Mouse (Mus musculus) MEL (cell line): ENCODE results near the gene Ttll6. TPM values are rescaled to one million over a fixed set of nuclear protein-coding genes. Genes with fewer than 3 reads are reported as not detected.

Experiments used
- DNase-seq: peaks from one replicate; pipeline ENCODE4 v3.0.0; 2011; ENCODE audit warnings: low read depth, low spot score
- H3K27ac ChIP-seq: 2 replicates; pipeline ENCODE4 v1.5.1; 2012; ENCODE audit warnings: low read depth, mild to moderate bottlenecking, control low read depth, low read length, moderate library complexity; ENCODE audit not compliant: control insufficient read depth
- H3K27me3 ChIP-seq, 2 experiments: fragments of 150-350 bp in 1 of 2; sonication (generic) in 1 of 2; 2 replicates each; pipeline ENCODE4 v1.6.1; 2012; ENCODE audit warnings: low read length in 2 of 2, mild to moderate bottlenecking in 2 of 2, improper control_type of control experiment in 1 of 2, moderate library complexity in 1 of 2; ENCODE audit not compliant: insufficient read depth in 2 of 2, control insufficient read depth in 1 of 2
- H3K36me3 ChIP-seq, 2 experiments: 2 replicates each; pipeline ENCODE4 v1.6.1; 2012 to 2014; ENCODE audit warnings: low read length in 2 of 2, improper control_type of control experiment in 1 of 2, inconsistent platforms in 1 of 2, mild to moderate bottlenecking in 1 of 2; ENCODE audit not compliant: insufficient read depth in 2 of 2, control insufficient read depth in 1 of 2
- H3K4me1 ChIP-seq, 2 experiments: fragments of 150-350 bp in 1 of 2; sonication (generic) in 1 of 2; 2 replicates each; pipeline ENCODE4 v1.6.1; 2012; ENCODE audit warnings: low read length in 2 of 2, improper control_type of control experiment in 1 of 2, mild to moderate bottlenecking in 1 of 2; ENCODE audit not compliant: insufficient read depth in 2 of 2, control insufficient read depth in 1 of 2
- H3K4me3 ChIP-seq, 2 experiments: fragments of 150-350 bp in 1 of 2; sonication (generic) in 1 of 2; 2 replicates each; pipeline ENCODE4 v1.5.1; 2012; ENCODE audit warnings: low read depth in 2 of 2, low read length in 2 of 2, mild to moderate bottlenecking in 2 of 2, moderate library complexity in 2 of 2, control low read depth in 1 of 2, improper control_type of control experiment in 1 of 2; ENCODE audit not compliant: control insufficient read depth in 1 of 2, insufficient read depth in 1 of 2
- H3K79me2 ChIP-seq: 2 replicates; pipeline ENCODE4 v1.6.1; 2012; ENCODE audit warnings: mild to moderate bottlenecking, low read length, moderate library complexity; ENCODE audit not compliant: control insufficient read depth, poor library complexity, insufficient read depth
- H3K9ac ChIP-seq: 2 replicates; pipeline ENCODE4 v1.6.1; 2012; ENCODE audit warnings: low read depth, mild to moderate bottlenecking, control low read depth, low read length, moderate library complexity; ENCODE audit not compliant: control insufficient read depth, poor library complexity, severe bottlenecking
- H3K9me3 ChIP-seq: fragments of 150-350 bp; sonication (generic); replicated peaks from 2 replicates; pipeline ENCODE4 v1.6.1; 2012; ENCODE audit warnings: mild to moderate bottlenecking, low read length, improper control_type of control experiment, moderate library complexity; ENCODE audit not compliant: insufficient read depth
- CHD2 ChIP-seq: IDR thresholded peaks from 2 replicates; pipeline ENCODE4 v1.6.1; 2011; ENCODE audit warnings: low read length, improper control_type of control experiment
- CTCF ChIP-seq, 3 experiments: IDR thresholded peaks in 2 of 3; conservative IDR thresholded peaks in 1 of 3; 2 replicates each; pipeline ENCODE4 v1.5.1; 2011 to 2012; ENCODE audit warnings: low read length in 3 of 3, low read depth in 2 of 3, mild to moderate bottlenecking in 2 of 3, improper control_type of control experiment in 1 of 3, inconsistent platforms in 1 of 3, mixed read lengths in 1 of 3, moderate library complexity in 1 of 3; ENCODE audit not compliant: control insufficient read depth in 1 of 3, insufficient read depth in 1 of 3, poor library complexity in 1 of 3, severe bottlenecking in 1 of 3
- GABPA ChIP-seq: IDR thresholded peaks from 2 replicates; pipeline ENCODE4 v1.6.1; 2012; ENCODE audit warnings: low read depth, mild to moderate bottlenecking, inconsistent platforms, low read length, improper control_type of control experiment, moderate library complexity
- GATA1 ChIP-seq: IDR thresholded peaks from 2 replicates; pipeline ENCODE4 v1.6.1; 2011; ENCODE audit warnings: low read depth, low read length, improper control_type of control experiment
- MAX ChIP-seq: IDR thresholded peaks from 2 replicates; pipeline ENCODE4 v1.6.1; 2011; ENCODE audit warnings: low read length, improper control_type of control experiment
- MAZ ChIP-seq: IDR thresholded peaks from 2 replicates; pipeline ENCODE4 v1.6.1; 2012; ENCODE audit warnings: low read depth, mild to moderate bottlenecking, inconsistent platforms, low read length, improper control_type of control experiment
- MXI1 ChIP-seq: IDR thresholded peaks from 2 replicates; pipeline ENCODE4 v1.6.1; 2011; ENCODE audit warnings: mild to moderate bottlenecking, low read depth, low read length, improper control_type of control experiment
- NELFE ChIP-seq: IDR thresholded peaks from 2 replicates; pipeline ENCODE4 v1.6.1; 2011; ENCODE audit warnings: low read depth, low read length, improper control_type of control experiment
- NRF1 ChIP-seq: IDR thresholded peaks from 2 replicates; pipeline ENCODE4 v1.6.1; 2014; ENCODE audit warnings: low read depth, mild to moderate bottlenecking, inconsistent platforms, low read length, improper control_type of control experiment, moderate library complexity; ENCODE audit not compliant: poor library complexity, insufficient read depth, severe bottlenecking
- SIN3A ChIP-seq: IDR thresholded peaks from 2 replicates; pipeline ENCODE4 v1.6.1; 2012; ENCODE audit warnings: low read length, improper control_type of control experiment, inconsistent platforms
- SMC3 ChIP-seq: IDR thresholded peaks from 2 replicates; pipeline ENCODE4 v1.6.1; 2011; ENCODE audit warnings: low read depth, low read length, improper control_type of control experiment
- TBP ChIP-seq: IDR thresholded peaks from 2 replicates; pipeline ENCODE4 v1.8.0; 2011; ENCODE audit warnings: low read depth, low read length, improper control_type of control experiment
- TCF12 ChIP-seq: IDR thresholded peaks from 2 replicates; pipeline ENCODE4 v1.6.1; 2014; ENCODE audit warnings: low read depth, mild to moderate bottlenecking, inconsistent platforms, low read length, improper control_type of control experiment, moderate library complexity
- UBTF ChIP-seq: IDR thresholded peaks from 2 replicates; pipeline ENCODE4 v1.6.1; 2012; ENCODE audit warnings: low read depth, mild to moderate bottlenecking, inconsistent platforms, low read length, improper control_type of control experiment, moderate library complexity, borderline replicate concordance; ENCODE audit not compliant: insufficient read depth
- USF1 ChIP-seq: IDR thresholded peaks from 2 replicates; pipeline ENCODE4 v1.6.1; 2014; ENCODE audit warnings: low read depth, mild to moderate bottlenecking, inconsistent platforms, low read length, improper control_type of control experiment, moderate library complexity
- USF2 ChIP-seq, 2 experiments: IDR thresholded peaks; 2 replicates each; pipeline ENCODE4 v1.6.1; 2011 to 2012; ENCODE audit warnings: improper control_type of control experiment in 2 of 2, low read length in 2 of 2, borderline replicate concordance in 1 of 2, inconsistent platforms in 1 of 2, low read depth in 1 of 2, mild to moderate bottlenecking in 1 of 2; ENCODE audit not compliant: insufficient read depth in 1 of 2
- ZC3H11A ChIP-seq: IDR thresholded peaks from 2 replicates; pipeline ENCODE4 v1.6.1; 2012; ENCODE audit warnings: low read depth, mild to moderate bottlenecking, inconsistent platforms, low read length, improper control_type of control experiment
- ZKSCAN1 ChIP-seq: IDR thresholded peaks from 2 replicates; pipeline ENCODE4 v1.6.1; 2012; ENCODE audit warnings: low read depth, mild to moderate bottlenecking, inconsistent platforms, low read length, improper control_type of control experiment, moderate library complexity
- ZMIZ1 ChIP-seq: IDR thresholded peaks from 2 replicates; pipeline ENCODE4 v1.6.1; 2012; ENCODE audit warnings: low read depth, mild to moderate bottlenecking, inconsistent platforms, low read length, improper control_type of control experiment, moderate library complexity
- polyA plus RNA-seq, 2 experiments: library from polyadenylated mRNA; stranded (reverse) in 1 of 2; unstranded in 1 of 2; fragments of >175 nt in 1 of 2; fragments of >200 nt in 1 of 2; gene quantifications; 2 replicates each; pipeline versions ENCODE4 v1.2.1 to v1.2.4; 2012; ENCODE audit warnings: low replicate concordance in 2 of 2, low read depth in 1 of 2; ENCODE audit not compliant: insufficient read length in 2 of 2, insufficient read depth in 1 of 2, missing spikeins in 1 of 2
- total RNA-seq: library from RNA; depleted of rRNA; stranded (reverse); fragments of 300-350 nt; gene quantifications from 2 replicates; pipeline ENCODE4 v1.2.3, GENCODE M21; 2012

The Ttll6 gene
- total and polyA plus RNA-seq, 3 experiments = 0.03 TPM; not detected in 2

DNA sequence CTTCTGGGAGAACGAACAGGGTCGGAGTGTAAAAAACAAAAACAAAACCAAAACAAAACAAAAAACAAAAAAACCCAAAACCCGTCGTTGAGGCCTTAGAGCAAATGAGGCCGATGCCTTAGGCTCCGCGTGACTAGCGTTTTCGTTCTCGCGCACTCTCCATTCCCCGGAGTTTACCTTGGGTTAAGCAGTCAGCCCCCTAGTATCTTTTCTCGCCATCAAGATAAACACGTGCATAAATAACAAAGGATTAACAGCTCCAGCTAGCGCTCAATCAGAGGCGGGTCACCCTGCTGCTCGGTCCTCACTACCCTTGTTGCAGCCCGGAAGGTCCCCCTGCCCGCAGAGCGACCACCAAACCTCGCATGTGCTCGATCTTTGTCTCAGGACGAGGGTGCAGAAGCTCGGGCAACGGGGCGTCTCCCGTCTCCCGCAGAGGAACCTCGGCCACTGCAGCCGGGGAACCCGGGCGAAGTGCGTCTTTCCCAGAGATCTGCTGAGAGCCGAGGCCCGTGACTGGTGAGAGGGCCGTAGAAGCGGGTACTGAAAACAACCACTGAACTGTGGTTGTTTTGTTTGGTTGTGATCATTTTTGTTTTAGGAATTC, 69.7 kb downstream of the Ttll6 start (continued):
- TF ChIP-seq SMC3 (no peak), MAX (peak; percentile 88), GABPA (no peak), ZKSCAN1 (peak; percentile 61; the same call in 1 of the 2 replicates), NRF1 (peak; percentile 47; the same call in 1 of the 2 replicates), NELFE (peak; percentile 67), CTCF (IDR thresholded peaks at IDR 0.05 in 2 of 3, conservative IDR thresholded peaks at IDR 0.05 in 1 of 3; ENCODE audit: control insufficient read depth in 1 of 3, insufficient read depth in 1 of 3, low read depth in 2 of 3, low read length in 3 of 3, poor library complexity in 1 of 3, severe bottlenecking in 1 of 3) (no peak), CHD2 (peak; percentile 76), ZMIZ1 (peak; percentile 97), MXI1 (peak; percentile 66), GATA1 (peak; percentile 92), MAZ (0 out of 2 replicates have a peak, but pooled peaks have one; percentile 54), TBP (peak; percentile 91), TCF12 (no peak), USF1 (peak; percentile 68)

DNA sequence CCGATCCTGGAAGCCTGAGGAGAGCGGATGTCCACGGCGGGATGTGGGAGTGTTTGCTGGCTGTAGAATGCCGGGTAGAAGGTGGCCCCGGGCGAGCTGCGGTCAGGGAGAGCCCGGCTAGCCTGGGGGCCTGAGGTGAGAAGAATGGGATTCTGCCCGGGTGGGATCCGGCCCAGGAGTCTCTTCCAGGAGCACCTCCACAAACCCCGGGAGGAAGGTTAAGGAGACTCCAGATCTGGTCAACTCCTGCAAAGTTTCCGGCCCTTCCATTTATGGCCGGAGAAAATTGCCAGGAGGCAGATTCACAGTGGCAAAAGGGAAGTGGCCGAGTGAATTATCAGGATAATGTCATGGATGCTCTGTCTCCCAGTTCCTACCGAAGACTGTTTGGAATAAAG, 70.2 kb downstream of the Ttll6 start:
- peaks cover 5 to 18% of the 10 kb centered on the region in 2 experiments; a peak in 3 of 4 replicates for H3K4me1 ChIP-seq
- TF ChIP-seq UBTF (peak; percentile 14; the same call in 1 of the 2 replicates), USF2 (IDR thresholded peaks at IDR 0.05; ENCODE audit: borderline replicate concordance in 1 of 2, insufficient read depth in 1 of 2, low read depth in 1 of 2, low read length in 2 of 2) (no peak), TCF12 (0 out of 2 replicates have a peak, but pooled peaks have one; percentile 10)
- H3K79me2 ChIP-seq = peaks cover 12% of the 10 kb centered on the region
- H3K27me3 ChIP-seq = no peaks in the 10 kb centered on the region
- no peaks in the 10 kb centered on the region for H3K9me3 ChIP-seq
- peak overlapping the region; percentile 95 for H3K27ac ChIP-seq
- H3K9ac ChIP-seq = peak overlapping the region; percentile 93
- DNase-seq = no peak
- H3K36me3 ChIP-seq = peaks cover 0 to 16% of the 10 kb centered on the region in 2 experiments; a peak in 2 of 4 replicates
- peak overlapping the region; percentile 78 to 88 for H3K4me3 ChIP-seq

DNA sequence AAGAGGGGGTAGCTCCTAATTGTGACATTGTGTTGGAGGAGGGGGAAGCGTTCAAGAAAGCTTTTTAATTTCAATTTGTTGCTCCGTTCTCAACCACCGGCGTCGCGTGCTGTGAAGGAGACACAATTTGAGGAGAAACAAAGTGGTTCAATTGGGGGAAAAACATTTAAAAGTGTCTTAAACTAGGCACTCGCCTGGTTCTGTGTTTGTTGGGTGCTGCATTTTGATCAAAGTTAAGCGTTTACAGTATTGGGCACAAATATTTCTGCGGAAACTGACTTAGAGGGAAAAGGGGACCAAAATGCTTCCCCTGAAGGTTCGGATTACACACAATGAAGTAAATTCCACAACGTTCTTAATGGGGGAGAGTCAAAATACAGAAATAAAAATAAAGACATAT, 70.8 kb downstream of the Ttll6 start:
- TF ChIP-seq SIN3A (0 out of 2 replicates have a peak, but pooled peaks have one; percentile 33), UBTF (no peak), MXI1 (0 out of 2 replicates have a peak, but pooled peaks have one; percentile 32), ZC3H11A (no peak), USF2 (IDR thresholded peaks at IDR 0.05; ENCODE audit: borderline replicate concordance in 1 of 2, insufficient read depth in 1 of 2, low read depth in 1 of 2, low read length in 2 of 2) (no peak), CHD2 (no peak)
- Histone ChIP-seq H3K9me3 (no peaks in the 10 kb centered on the region), H3K36me3 (peaks cover 0 to 16% of the 10 kb centered on the region in 2 experiments; a peak in 2 of 4 replicates), H3K27ac (peak overlapping the region; percentile 36), H3K9ac (peak overlapping the region; percentile 93), H3K27me3 (no peaks in the 10 kb centered on the region), H3K79me2 (peaks cover 12% of the 10 kb centered on the region), H3K4me1 (peaks cover 5 to 18% of the 10 kb centered on the region in 2 experiments; a peak in 3 of 4 replicates), H3K4me3 (peak overlapping the region; percentile 78 to 88)
- DNase-seq = peak; percentile 43
